Mouse (Mus musculus): ENCODE results near the gene Trim71.

Gene Trim71

GRCm38 (mm10) chr9:114557086-114557485 lies 7.1 kb downstream of the Trim71 start:
- DNase-seq (ENCODE audit: low spot score in 2 of 2), result no peak

GRCm38 (mm10) chr9:114556276-114556855 lies 7.8 kb downstream of the Trim71 start:
- no peak for DNase-seq (ENCODE audit: low spot score in 2 of 2)

DNA sequence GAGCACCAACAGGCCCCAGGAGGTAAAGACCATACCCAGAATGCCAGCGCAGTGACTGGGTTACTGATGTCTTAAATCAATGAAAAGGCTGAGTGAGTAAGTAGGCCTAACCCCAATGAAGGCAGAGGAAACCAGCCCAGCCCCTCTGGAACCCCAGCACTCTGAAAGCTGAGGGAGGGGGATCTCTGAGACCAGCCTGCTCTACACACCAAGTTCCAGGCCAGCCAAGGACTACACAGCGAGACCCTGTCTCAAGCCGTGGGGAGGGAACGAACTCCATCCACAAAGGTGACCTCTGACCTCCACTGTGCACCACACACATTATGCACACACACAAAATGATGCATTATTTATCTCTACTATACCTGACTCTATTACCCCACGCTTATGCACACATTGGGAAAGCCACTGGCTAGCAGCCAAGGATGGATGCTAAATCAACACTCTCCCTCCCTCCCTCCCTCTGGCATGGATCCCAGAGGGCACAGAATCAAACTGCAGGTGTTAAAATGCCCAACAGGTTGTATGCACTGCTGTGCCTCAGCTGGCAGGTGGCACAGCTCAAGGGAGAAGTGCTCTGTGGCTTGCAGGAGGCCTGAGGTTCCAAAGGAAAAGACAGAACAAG lies 9.7 kb downstream of the Trim71 start:
- DNase-seq (ENCODE audit: low spot score in 2 of 2), result no peak

- DNase-seq (ENCODE audit: low spot score in 2 of 2), result no peak
Observed at GRCm38 (mm10) chr9:114553828-114554227, 10.3 kb downstream of the Trim71 start.

DNA sequence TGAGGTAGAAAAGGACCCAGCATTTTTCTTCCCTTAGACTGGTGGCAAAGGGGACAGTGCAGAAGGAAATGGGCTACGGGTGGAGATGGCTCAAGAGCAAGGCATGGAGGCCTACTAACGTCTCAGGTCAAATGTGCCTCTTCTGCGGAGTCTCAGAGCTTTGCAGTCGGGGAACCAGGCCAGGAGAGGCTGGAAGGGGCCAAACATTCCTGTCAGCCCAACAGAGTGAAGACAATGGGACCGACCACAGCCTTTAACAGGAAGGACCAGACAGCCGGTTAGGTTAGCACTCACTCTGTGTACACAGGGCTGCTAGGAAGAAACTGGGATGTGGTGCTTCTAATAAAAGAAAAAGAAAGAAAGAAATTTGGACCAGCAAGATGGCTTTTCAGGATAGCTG lies 14.1 kb downstream of the Trim71 start:
- no peak for DNase-seq (ENCODE audit: low spot score in 2 of 2)

- no peak for DNase-seq (ENCODE audit: low spot score in 2 of 2)
Observed at GRCm38 (mm10) chr9:114549117-114549516, 15.1 kb downstream of the Trim71 start.

DNA sequence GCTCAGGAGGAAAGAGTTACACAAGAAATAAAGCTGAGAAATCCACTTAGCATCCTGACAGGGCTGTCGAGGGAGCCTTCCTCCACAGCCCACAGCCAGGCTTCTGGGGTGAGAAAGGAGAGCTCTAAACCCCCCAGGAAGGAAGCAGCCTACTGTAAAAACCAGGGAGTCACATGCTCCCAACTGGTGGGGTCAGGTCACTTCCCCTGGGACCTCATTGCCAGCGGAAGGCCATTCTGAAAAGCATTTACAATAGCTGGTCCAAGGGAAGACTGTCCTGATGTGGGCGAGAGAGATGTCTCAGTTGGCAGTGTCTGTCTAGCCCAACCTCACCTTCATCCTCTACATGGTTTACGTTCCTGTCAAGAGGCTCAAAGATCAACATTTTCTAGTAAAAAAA lies 15.7 kb downstream of the Trim71 start:
- no peak for DNase-seq (ENCODE audit: low spot score in 2 of 2)

- no peak for DNase-seq (ENCODE audit: low spot score in 2 of 2)
Observed at GRCm38 (mm10) chr9:114547643-114548077, 16.5 kb downstream of the Trim71 start.

- no peak for DNase-seq (ENCODE audit: low spot score in 2 of 2)
Observed at GRCm38 (mm10) chr9:114546765-114547164, 17.4 kb downstream of the Trim71 start.

DNA sequence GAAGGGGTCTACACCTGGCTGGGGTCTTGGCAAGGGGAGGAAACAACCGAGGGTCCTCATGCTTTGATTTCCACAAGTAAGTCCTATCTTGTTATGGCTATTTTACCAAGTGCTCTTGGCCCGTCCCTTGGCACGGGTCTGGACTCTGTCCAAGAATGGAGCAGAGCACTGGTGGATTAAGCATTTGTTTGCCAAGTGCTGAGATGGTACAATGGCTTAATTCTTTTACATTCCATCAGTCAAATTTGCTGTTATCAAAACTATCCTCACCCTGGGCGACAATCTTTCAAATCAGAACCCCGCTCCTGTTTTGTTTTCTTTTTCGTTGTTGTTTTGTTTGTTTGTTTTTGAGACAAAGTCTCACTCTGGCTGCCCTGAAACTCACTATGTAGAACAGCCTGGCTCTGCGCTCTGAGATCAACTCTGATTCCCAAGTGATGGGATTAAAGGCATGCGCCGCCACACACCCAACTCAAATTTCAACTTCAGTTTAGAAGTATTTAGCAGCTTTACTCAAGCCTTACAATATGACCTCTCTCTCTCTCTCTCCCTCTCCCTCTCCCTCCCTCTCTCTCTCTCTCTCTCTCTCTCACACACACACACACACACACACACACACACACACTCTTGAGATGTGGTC lies 19.3 kb downstream of the Trim71 start:
- no peak for DNase-seq (ENCODE audit: low spot score in 2 of 2)

GRCm38 (mm10) chr9:114543882-114544753 lies 20.1 kb downstream of the Trim71 start:
- no peak for DNase-seq (ENCODE audit: low spot score in 2 of 2)

DNA sequence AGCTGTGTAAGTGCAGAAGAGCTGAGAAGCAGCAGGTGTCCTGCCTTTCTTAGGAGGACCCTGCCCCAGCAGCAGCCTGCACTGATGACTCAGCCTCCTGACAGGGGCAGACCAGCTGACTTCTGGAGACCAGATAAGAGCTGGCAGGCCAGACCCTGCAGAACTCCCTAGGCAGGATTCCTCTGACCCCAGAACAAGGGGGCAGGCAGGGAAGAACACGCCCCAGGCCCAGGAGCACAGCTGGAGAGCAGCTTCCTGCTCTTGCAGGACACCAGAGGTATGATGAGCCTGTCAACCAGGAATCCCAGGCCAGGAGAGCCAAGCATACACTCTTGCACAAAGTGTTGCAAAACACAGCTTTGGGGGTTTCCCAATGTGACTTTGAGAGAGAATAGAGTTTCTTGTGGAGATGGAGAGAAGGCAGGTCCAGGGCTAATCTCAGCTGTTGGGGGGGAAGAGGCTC lies 22.9 kb downstream of the Trim71 start:
- DNase-seq (ENCODE audit: low spot score in 2 of 2), result no peak

GRCm38 (mm10) chr9:114538996-114539563 lies 25.1 kb downstream of the Trim71 start:
- DNase-seq (ENCODE audit: low spot score in 2 of 2), result no peak

- DNase-seq (ENCODE audit: low spot score in 2 of 2), result no peak
Observed at GRCm38 (mm10) chr9:114536628-114537027, 27.5 kb downstream of the Trim71 start.

DNA sequence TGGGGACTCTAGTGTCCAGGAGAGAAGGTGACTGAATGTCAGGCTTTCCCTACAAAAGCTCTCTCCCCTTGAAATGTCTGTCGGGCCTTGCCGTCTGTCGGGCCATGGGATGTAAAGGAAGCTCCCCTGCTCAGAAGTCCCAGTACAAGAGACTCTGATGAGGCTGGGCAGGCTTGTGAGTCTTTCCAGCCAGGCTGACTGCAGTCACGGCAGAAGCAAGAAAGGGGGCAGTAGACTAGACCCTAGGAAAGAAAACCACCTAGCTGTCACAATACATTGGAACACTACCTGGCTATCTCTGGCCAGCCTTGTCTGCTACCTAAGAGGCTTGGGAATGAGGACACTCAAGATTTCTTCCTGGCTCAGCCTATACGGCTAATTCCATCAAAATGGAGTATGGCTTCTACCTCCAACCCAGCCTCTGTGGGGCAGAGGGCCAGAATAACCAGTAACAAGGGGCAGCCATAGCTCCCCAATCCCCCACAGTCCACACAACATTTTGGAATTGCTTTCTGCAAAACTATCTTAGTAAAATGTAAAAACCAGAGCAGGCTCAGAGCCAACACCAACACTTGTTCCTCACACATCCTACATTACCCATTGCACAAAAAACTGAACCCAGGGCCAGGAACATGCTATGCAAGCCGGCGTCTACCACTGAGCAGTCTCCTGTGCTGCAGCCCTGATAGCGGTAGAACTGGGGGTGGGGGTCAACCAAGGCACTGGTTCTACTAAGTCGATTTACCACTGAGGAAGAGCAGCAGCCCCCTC lies 29.2 kb downstream of the Trim71 start:
- DNase-seq (ENCODE audit: low spot score in 2 of 2), result peak in 1 of 2 experiments; percentile 14

GRCm38 (mm10) chr9:114533848-114534247 lies 30.3 kb downstream of the Trim71 start:
- no peak for DNase-seq (ENCODE audit: low spot score in 2 of 2)

DNA sequence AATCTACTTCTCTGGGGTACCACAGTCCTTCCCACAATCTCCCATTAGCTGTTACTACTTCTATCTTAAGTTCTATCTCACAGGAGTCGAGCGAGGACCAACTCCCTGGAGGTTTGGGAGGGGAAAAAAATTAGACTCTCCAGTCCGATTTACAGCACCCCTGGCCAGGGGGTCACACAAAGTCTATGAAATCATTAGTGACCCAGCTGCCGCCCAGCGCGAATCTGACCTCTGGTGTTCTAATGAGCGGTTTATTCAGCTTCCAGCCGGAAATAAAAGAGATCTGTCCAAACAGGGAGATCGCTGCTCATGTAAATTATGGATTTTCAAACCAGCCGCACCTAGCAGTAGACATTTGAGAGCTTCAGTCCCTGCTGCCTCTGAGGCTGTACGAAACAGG lies 32.9 kb downstream of the Trim71 start:
- no peak for DNase-seq (ENCODE audit: low spot score in 2 of 2)

- no peak for DNase-seq (ENCODE audit: low spot score in 2 of 2)
Observed at GRCm38 (mm10) chr9:114528680-114529048, 35.5 kb downstream of the Trim71 start.

DNA sequence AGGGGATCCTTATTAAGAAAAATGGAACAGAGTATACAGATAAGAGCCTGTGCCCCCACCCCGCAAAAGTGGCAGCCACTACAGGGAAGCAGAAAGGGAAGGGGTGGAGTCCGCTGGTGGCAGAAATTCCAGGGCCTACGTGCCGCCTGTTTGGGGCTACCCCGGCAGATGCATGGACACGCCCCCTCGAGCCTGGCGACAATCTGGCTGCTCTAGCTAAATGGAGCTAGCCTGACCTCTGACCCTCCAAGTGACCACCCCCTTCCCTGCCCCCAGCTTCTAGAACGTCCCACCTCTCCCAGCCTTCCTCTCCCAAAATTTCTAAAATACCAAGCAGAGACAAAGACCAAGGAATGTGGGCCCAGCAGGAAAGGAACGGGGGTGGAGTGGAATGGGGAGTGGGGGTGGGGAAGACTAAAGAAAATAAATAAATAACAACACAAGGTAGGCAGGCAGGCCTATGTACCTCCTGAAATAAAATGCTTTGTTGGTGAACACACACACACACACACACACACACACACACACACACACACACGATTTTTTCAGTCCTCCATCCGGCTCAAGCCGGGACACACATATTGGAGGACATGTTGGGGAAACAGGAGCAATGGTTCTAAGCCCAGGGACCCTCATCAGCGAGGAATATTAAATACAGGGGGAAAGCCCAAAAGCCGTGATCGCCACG lies 36.0 kb downstream of the Trim71 start:
- no peak for DNase-seq (ENCODE audit: low spot score in 2 of 2)

DNA sequence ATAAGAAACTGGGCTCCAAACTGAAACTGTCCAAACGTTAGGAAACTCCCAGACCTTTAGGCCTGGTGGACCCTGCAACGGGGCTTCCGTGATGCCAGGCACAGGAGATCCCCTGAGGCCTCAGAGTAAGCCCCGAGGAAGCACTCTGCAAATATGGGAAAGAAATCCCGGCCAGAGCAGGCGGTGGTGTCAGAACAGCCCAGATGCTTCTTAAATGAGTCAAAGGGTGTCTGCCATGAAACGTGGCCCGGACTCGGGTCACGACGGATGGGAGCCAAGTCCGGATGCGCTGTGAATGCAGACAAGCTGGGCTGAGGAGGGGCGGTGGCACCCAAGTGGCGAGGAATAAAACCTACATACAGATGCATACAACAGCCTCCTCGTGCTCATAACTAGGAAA lies 37.1 kb downstream of the Trim71 start:
- no peak for DNase-seq (ENCODE audit: low spot score in 2 of 2)

DNA sequence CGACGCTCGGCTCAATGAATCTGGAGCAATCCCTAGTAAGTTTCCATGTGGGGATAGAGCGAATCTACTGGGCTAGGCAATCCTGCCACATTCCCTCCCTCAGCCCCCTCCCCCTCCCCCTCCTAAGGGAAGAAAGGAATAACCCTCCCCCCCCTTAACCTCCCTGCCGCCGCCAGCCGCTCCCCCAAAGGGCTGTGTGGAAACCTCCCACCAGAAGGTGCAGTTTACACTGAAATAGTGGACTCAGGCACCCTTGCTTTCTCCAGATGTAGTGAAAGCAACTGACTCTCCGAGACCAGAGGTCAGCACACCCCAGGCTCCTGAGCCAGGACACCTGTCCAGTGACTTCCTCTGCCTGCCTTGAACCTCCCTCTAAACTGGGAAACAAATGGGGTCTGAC lies 37.6 kb downstream of the Trim71 start:
- DNase-seq (ENCODE audit: low spot score in 2 of 2), result no peak

All from left cerebral cortex, adult 9 months (tissue).